Mouse (Mus musculus): ENCODE results near the gene Tstd1. TPM values are rescaled to one million over a fixed set of nuclear protein-coding genes. Genes with fewer than 3 reads are reported as not detected.

Tstd1 gene
- total RNA-seq, 2 experiments from 2014 or later = 14.9 TPM; not detected in 1

- no peak for ATAC-seq (replicated peaks; ENCODE audit: poor library complexity, severe bottlenecking)
Measured at GRCm38 (mm10) chr1:171412446-171412845, 6.2 kb upstream of the Tstd1 start.

GRCm38 (mm10) chr1:171413608-171414007, 5.1 kb upstream of the Tstd1 start:
- no peak for ATAC-seq (replicated peaks; ENCODE audit: poor library complexity, severe bottlenecking)

GRCm38 (mm10) chr1:171419291-171419882, 715 bp downstream of the Tstd1 start:
- ATAC-seq (replicated peaks; ENCODE audit: poor library complexity, severe bottlenecking) = no peak

- ATAC-seq (replicated peaks; ENCODE audit: poor library complexity, severe bottlenecking) = no peak
Measured at GRCm38 (mm10) chr1:171419905-171420304, 1.2 kb downstream of the Tstd1 start.

GRCm38 (mm10) chr1:171422504-171423095, 3.9 kb downstream of the Tstd1 start:
- ATAC-seq (replicated peaks; ENCODE audit: poor library complexity, severe bottlenecking) = no peak

GRCm38 (mm10) chr1:171424638-171425037, 6.0 kb downstream of the Tstd1 start:
- ATAC-seq (replicated peaks; ENCODE audit: poor library complexity, severe bottlenecking) = no peak

- ATAC-seq (replicated peaks; ENCODE audit: poor library complexity, severe bottlenecking) = no peak
Measured at GRCm38 (mm10) chr1:171425126-171425525, 6.5 kb downstream of the Tstd1 start.

- ATAC-seq (replicated peaks; ENCODE audit: poor library complexity, severe bottlenecking) = no peak
Measured at GRCm38 (mm10) chr1:171432158-171432557, 13.5 kb downstream of the Tstd1 start.

GRCm38 (mm10) chr1:171435288-171435814, 16.7 kb downstream of the Tstd1 start:
- no peak for ATAC-seq (replicated peaks; ENCODE audit: poor library complexity, severe bottlenecking)

- ATAC-seq (replicated peaks; ENCODE audit: poor library complexity, severe bottlenecking) = no peak
Measured at GRCm38 (mm10) chr1:171435974-171436373, 17.3 kb downstream of the Tstd1 start.

GRCm38 (mm10) chr1:171437264-171438013, 18.8 kb downstream of the Tstd1 start, which contains the start of gene F11r:
TSS of gene F11r (plus strand) at chr1:171437535.
- ATAC-seq (replicated peaks; ENCODE audit: poor library complexity, severe bottlenecking) = peak; percentile 59

GRCm38 (mm10) chr1:171438014-171438670, 19.5 kb downstream of the Tstd1 start:
- ATAC-seq (replicated peaks; ENCODE audit: poor library complexity, severe bottlenecking) = no peak

- no peak for ATAC-seq (replicated peaks; ENCODE audit: poor library complexity, severe bottlenecking)
Measured at GRCm38 (mm10) chr1:171439072-171439471, 20.4 kb downstream of the Tstd1 start.

GRCm38 (mm10) chr1:171440025-171440725, 21.5 kb downstream of the Tstd1 start:
- ATAC-seq (replicated peaks; ENCODE audit: poor library complexity, severe bottlenecking) = no peak

GRCm38 (mm10) chr1:171441466-171442412, 23.1 kb downstream of the Tstd1 start:
- ATAC-seq (replicated peaks; ENCODE audit: poor library complexity, severe bottlenecking) = peak; percentile 54

- no peak for ATAC-seq (replicated peaks; ENCODE audit: poor library complexity, severe bottlenecking)
Measured at GRCm38 (mm10) chr1:171442413-171442760, 23.7 kb downstream of the Tstd1 start.

GRCm38 (mm10) chr1:171445050-171445449, 26.4 kb downstream of the Tstd1 start:
- no peak for ATAC-seq (replicated peaks; ENCODE audit: poor library complexity, severe bottlenecking)

GRCm38 (mm10) chr1:171446854-171447253, 28.2 kb downstream of the Tstd1 start:
- no peak for ATAC-seq (replicated peaks; ENCODE audit: poor library complexity, severe bottlenecking)

- ATAC-seq (replicated peaks; ENCODE audit: poor library complexity, severe bottlenecking) = 0 out of 2 replicates have a peak, but pooled peaks have one; percentile 26
Measured at GRCm38 (mm10) chr1:171447692-171448091, 29.0 kb downstream of the Tstd1 start.

Measured in granulocyte monocyte progenitor cell, adult 5-6 weeks (primary cell).